Mouse (Mus musculus): ENCODE measurements around the gene Susd4. TPM values are rescaled to one million over a fixed set of nuclear protein-coding genes. Genes with fewer than 3 reads are reported as not detected.
A peak's percentile ranks its signal among the peaks of the same experiment; 100 is the strongest.

The Susd4 gene
- 1.1 and 1.2 TPM in 2 replicates for polyA plus RNA-seq (2012; rRNA removed)

DNA sequence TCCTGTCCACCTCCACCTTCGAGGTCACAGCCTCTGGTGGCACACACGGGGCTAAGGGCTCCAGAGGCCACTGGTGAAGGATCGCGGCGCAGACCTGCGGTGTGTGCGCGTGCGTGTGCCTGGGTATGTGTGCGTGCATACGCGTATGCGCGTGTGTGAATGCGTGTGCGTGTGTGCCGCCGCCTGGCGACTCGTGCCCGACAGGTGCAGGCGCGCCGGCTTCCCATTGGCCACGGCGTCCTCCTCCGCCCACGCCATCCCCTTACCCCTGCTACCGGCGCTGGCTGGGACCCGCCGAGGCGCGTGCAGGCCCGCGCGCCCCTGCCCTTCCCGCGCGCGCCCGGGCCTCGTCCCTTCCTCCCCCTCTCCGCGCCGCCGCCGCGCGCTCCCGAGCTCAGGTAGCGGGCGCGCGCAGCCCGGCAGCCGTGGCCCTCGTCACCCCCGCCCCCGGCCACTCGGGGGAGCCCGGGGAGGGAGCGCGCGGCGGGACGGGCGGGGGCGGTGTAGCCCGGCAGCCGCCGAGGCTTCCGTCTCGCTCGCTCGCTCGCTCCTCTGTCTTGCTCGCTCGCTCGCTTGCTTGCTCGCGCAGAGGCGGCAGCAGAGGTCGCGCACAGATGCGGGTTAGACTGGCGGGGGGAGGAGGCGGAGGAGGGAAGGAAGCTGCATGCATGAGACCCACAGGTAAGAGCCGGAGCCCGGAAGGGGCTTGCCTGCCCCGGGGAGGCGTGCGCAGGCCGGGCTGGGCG is at the start of gene Susd4:
Gene Susd4 (plus strand): TSS at position 145 of the 746 bp plus-strand sequence.
- Histone ChIP-seq H3K27me3 (ENCODE audit: control insufficient read depth, insufficient read depth, low read length) (no peaks in the 10 kb centered on the region), H3K27ac (ENCODE audit: control insufficient read depth, insufficient read depth, low read depth, low read length) (no peak within 1 kb of the TSS), H3K36me3 (ENCODE audit: control insufficient read depth, insufficient read depth, low read length) (no peaks in the 10 kb centered on the region), H3K4me3 (ENCODE audit: control insufficient read depth, low read depth, low read length) (peak within 1 kb of the TSS; percentile 57), H3K4me1 (ENCODE audit: control insufficient read depth, insufficient read depth, low read length) (peaks cover 7% of the 10 kb centered on the region)
- TF ChIP-seq POLR2A (IDR thresholded peaks at IDR 0.05; ENCODE audit: control insufficient read depth, low read depth, low read length) (no peak), CTCF (IDR thresholded peaks at IDR 0.05; ENCODE audit: control insufficient read depth, insufficient read depth, insufficient replicate concordance, low read depth, low read length) (no peak)

GRCm38 (mm10) chr1:182714236-182714935 is 49.3 kb upstream of the Susd4 start:
- TF ChIP-seq POLR2A (IDR thresholded peaks at IDR 0.05; ENCODE audit: control insufficient read depth, low read depth, low read length): no peak
- TF ChIP-seq CTCF (IDR thresholded peaks at IDR 0.05; ENCODE audit: control insufficient read depth, insufficient read depth, insufficient replicate concordance, low read depth, low read length): no peak
- no peaks in the 10 kb centered on the region for H3K27me3 ChIP-seq (ENCODE audit: control insufficient read depth, insufficient read depth, low read length)
- no peaks in the 10 kb centered on the region for H3K36me3 ChIP-seq (ENCODE audit: control insufficient read depth, insufficient read depth, low read length)
- no peak overlapping the region for H3K4me3 ChIP-seq (ENCODE audit: control insufficient read depth, low read depth, low read length)
- no peak overlapping the region for H3K27ac ChIP-seq (ENCODE audit: control insufficient read depth, insufficient read depth, low read depth, low read length)
- no peaks in the 10 kb centered on the region for H3K4me1 ChIP-seq (ENCODE audit: control insufficient read depth, insufficient read depth, low read length)

DNA sequence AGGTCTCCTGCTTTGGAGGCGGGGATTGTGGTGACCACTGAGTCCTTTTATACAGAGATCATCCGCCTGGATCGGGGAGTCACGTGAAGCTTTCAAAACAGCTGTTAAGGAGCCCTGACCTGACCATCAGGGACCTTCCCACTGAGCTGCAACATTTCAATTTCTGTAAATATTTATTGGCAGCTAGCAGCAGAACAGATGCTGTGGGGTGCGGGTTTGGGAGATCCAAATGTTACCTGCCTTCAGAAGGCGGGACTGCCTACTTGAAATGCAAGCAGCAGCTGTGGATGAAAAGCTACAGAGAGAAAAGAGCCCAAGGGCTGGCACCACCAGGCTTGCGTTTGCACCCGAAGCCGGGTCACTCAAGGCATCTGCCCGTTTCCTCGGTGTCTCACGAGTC is 36.1 kb upstream of the Susd4 start:
- Histone ChIP-seq H3K36me3 (ENCODE audit: control insufficient read depth, insufficient read depth, low read length) (no peaks in the 10 kb centered on the region), H3K27me3 (ENCODE audit: control insufficient read depth, insufficient read depth, low read length) (no peaks in the 10 kb centered on the region), H3K4me1 (ENCODE audit: control insufficient read depth, insufficient read depth, low read length) (no peaks in the 10 kb centered on the region), H3K4me3 (ENCODE audit: control insufficient read depth, low read depth, low read length) (no peak overlapping the region), H3K27ac (ENCODE audit: control insufficient read depth, insufficient read depth, low read depth, low read length) (no peak overlapping the region)
- TF ChIP-seq CTCF (IDR thresholded peaks at IDR 0.05; ENCODE audit: control insufficient read depth, insufficient read depth, insufficient replicate concordance, low read depth, low read length): no peak

- H3K27me3 ChIP-seq (ENCODE audit: control insufficient read depth, insufficient read depth, low read length): no peaks in the 10 kb centered on the region
- TF ChIP-seq POLR2A (IDR thresholded peaks at IDR 0.05; ENCODE audit: control insufficient read depth, low read depth, low read length) (no peak), CTCF (IDR thresholded peaks at IDR 0.05; ENCODE audit: control insufficient read depth, insufficient read depth, insufficient replicate concordance, low read depth, low read length) (no peak)
- H3K27ac ChIP-seq (ENCODE audit: control insufficient read depth, insufficient read depth, low read depth, low read length): no peak overlapping the region
- no peaks in the 10 kb centered on the region for H3K4me1 ChIP-seq (ENCODE audit: control insufficient read depth, insufficient read depth, low read length)
- H3K36me3 ChIP-seq (ENCODE audit: control insufficient read depth, insufficient read depth, low read length): no peaks in the 10 kb centered on the region
- H3K4me3 ChIP-seq (ENCODE audit: control insufficient read depth, low read depth, low read length): no peak overlapping the region
Observed at GRCm38 (mm10) chr1:182729002-182729401, 34.7 kb upstream of the Susd4 start.

DNA sequence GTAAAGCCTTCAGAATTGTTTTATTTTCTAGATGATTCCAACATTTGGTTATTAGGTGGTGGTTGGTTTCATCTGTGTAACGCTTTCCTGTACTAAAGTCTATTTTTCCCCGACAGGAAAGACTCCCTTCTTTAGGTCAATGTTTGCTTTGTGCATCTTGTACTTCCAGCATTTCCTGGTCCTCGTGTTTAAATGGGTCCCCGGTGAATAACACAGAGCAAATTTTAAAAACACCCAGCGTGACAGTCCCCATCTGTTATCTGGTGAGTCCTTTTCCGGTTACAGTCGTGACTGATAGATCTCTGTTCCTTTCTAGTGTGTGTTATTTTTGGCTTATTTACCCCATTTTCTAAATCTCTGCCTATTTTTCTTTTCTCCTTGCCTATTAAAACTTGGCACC is 31.0 kb upstream of the Susd4 start:
- H3K27ac ChIP-seq (ENCODE audit: control insufficient read depth, insufficient read depth, low read depth, low read length): no peak overlapping the region
- no peaks in the 10 kb centered on the region for H3K27me3 ChIP-seq (ENCODE audit: control insufficient read depth, insufficient read depth, low read length)
- TF ChIP-seq CTCF (IDR thresholded peaks at IDR 0.05; ENCODE audit: control insufficient read depth, insufficient read depth, insufficient replicate concordance, low read depth, low read length): no peak
- TF ChIP-seq POLR2A (IDR thresholded peaks at IDR 0.05; ENCODE audit: control insufficient read depth, low read depth, low read length): no peak
- H3K4me1 ChIP-seq (ENCODE audit: control insufficient read depth, insufficient read depth, low read length): no peaks in the 10 kb centered on the region
- no peak overlapping the region for H3K4me3 ChIP-seq (ENCODE audit: control insufficient read depth, low read depth, low read length)
- H3K36me3 ChIP-seq (ENCODE audit: control insufficient read depth, insufficient read depth, low read length): no peaks in the 10 kb centered on the region

DNA sequence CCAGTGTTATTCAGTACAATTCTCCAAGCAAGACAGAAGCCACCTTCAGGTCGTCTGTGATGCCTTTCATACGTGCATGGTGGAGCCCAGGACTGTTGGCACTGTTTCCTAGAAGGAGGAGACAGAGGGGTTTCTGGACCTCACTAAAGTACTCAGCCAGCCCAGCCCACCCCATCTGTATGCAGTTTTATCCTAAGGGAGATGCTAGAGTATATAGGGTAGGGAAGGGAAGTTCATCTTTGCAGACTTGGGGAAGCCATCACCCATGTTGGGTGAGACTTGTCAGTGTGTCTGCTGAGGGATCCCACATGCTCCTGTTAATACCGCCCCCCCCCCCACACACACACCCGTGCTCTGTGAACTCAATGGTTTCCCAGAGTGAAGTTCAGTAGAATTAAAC is 27.8 kb upstream of the Susd4 start:
- TF ChIP-seq POLR2A (IDR thresholded peaks at IDR 0.05; ENCODE audit: control insufficient read depth, low read depth, low read length): no peak
- no peak for TF ChIP-seq CTCF (IDR thresholded peaks at IDR 0.05; ENCODE audit: control insufficient read depth, insufficient read depth, insufficient replicate concordance, low read depth, low read length)
- no peaks in the 10 kb centered on the region for H3K27me3 ChIP-seq (ENCODE audit: control insufficient read depth, insufficient read depth, low read length)
- H3K4me1 ChIP-seq (ENCODE audit: control insufficient read depth, insufficient read depth, low read length): no peaks in the 10 kb centered on the region
- no peak overlapping the region for H3K4me3 ChIP-seq (ENCODE audit: control insufficient read depth, low read depth, low read length)
- H3K36me3 ChIP-seq (ENCODE audit: control insufficient read depth, insufficient read depth, low read length): no peaks in the 10 kb centered on the region
- H3K27ac ChIP-seq (ENCODE audit: control insufficient read depth, insufficient read depth, low read depth, low read length): no peak overlapping the region

DNA sequence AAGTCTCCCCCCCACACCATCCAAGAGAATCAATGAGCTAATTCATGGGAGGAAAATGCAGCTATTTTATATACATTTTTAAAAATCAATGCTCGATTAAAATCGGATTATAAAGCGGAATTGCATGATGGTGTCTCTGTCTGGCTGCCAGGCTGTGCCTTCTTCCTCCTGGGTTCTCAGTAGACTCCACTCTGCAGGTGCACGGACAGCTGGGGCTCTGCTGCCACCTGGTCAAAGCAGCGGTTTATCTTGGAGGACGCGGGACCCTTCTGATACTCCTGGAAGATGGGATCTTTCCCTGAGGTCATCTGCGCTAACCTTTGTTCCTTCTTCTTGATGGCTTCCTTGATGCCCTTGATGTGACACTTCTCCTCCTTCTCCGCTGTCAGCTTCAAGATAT is 16.6 kb upstream of the Susd4 start:
- peaks cover 4% of the 10 kb centered on the region for H3K27me3 ChIP-seq (ENCODE audit: control insufficient read depth, insufficient read depth, low read length)
- peak overlapping the region; percentile 92 for H3K4me3 ChIP-seq (ENCODE audit: control insufficient read depth, low read depth, low read length)
- peaks cover 3% of the 10 kb centered on the region; the same call in 1 of the 2 replicates for H3K4me1 ChIP-seq (ENCODE audit: control insufficient read depth, insufficient read depth, low read length)
- H3K27ac ChIP-seq (ENCODE audit: control insufficient read depth, insufficient read depth, low read depth, low read length): no peak overlapping the region
- TF ChIP-seq POLR2A (IDR thresholded peaks at IDR 0.05; ENCODE audit: control insufficient read depth, low read depth, low read length) (no peak), CTCF (IDR thresholded peaks at IDR 0.05; ENCODE audit: control insufficient read depth, insufficient read depth, insufficient replicate concordance, low read depth, low read length) (no peak)
- H3K36me3 ChIP-seq (ENCODE audit: control insufficient read depth, insufficient read depth, low read length): no peaks in the 10 kb centered on the region

Data from testis, adult 2 months (tissue).